Mouse (Mus musculus) cerebellum, adult (tissue): ENCODE measurements around the gene Fgfr2.
A peak's percentile ranks its signal among the peaks of the same experiment; 100 is the strongest.

Source experiments
- ATAC-seq: cut with Nextera tagmentation; 2 replicates; pipeline ENCODE4 v1.9.2; 2017; ENCODE audit warnings: mild to moderate bottlenecking, moderate library complexity, mixed read lengths; ENCODE audit not compliant: insufficient number of reproducible peaks, low FRiP score, low TSS enrichment

Gene Fgfr2

GRCm38 (mm10) chr7:133123244-133123998, at the start of gene Fgfr2:
Gene Fgfr2 (minus strand): TSS chr7:133123350.
- ATAC-seq, result peak; percentile 23

DNA sequence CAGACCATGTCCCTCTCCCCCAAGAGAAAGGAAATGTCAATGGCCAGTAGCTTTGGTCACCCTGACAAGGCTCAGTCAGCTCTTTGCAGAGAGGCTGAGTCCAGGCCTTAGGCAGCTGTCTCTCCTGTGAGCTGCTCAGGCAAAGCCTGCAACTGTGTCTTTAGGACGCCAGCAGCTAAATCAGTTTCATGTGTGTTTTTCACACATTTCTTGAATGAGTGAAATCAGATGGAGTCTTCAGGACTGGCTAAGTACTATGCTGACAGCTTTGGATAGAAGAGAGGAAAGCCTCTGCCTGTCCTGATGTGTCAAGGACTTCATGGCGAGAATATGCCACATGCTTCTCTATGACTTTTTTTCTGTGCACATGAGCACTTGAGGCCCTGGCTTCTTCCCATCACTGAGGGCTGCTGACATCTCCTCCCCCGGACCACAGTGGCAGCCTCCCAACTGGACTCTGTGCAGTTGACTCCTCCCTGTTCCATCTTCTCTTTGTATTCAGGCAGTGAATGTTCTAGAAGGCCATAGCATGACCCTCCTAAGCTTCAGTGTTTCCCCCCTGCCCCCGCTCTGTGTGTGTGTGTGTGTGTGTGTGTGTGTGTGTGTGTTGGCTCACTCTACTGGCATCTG, 48.4 kb upstream of the Fgfr2 start:
- no peak for ATAC-seq

GRCm38 (mm10) chr7:133168928-133169327, 45.8 kb upstream of the Fgfr2 start:
- no peak for ATAC-seq

- no peak for ATAC-seq
Measured at GRCm38 (mm10) chr7:133167903-133168302, 44.8 kb upstream of the Fgfr2 start.

- no peak for ATAC-seq
Measured at GRCm38 (mm10) chr7:133164770-133165169, 41.6 kb upstream of the Fgfr2 start.

DNA sequence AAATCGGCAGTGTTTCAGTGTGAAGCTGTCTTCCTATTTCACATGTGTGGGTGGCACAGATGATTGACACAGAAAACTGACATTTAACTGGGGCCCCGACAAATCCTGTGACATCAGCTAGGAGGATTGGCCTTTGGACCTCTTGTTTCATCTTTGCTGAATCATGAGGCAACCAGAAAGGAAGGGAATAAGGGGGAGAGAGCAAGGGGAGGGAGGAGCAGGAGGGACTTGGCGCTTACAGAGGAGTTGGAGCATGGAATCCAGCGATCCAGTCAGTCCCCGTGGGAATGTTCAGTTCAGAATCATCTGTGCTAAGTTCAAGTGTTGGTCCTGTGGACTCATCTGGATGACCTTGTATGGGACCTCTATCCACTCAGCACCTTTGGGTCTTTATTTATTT, 39.9 kb upstream of the Fgfr2 start:
- no peak for ATAC-seq

GRCm38 (mm10) chr7:133162131-133162530, 39.0 kb upstream of the Fgfr2 start:
- no peak for ATAC-seq

- ATAC-seq, result no peak
Measured at GRCm38 (mm10) chr7:133161362-133162080, 38.4 kb upstream of the Fgfr2 start.

GRCm38 (mm10) chr7:133159519-133159918, 36.4 kb upstream of the Fgfr2 start:
- ATAC-seq, result no peak

GRCm38 (mm10) chr7:133155621-133156020, 32.5 kb upstream of the Fgfr2 start:
- ATAC-seq, result no peak

- ATAC-seq, result no peak; the same call in 1 of the 2 replicates
Measured at GRCm38 (mm10) chr7:133154846-133155245, 31.7 kb upstream of the Fgfr2 start.

- ATAC-seq, result no peak
Measured at GRCm38 (mm10) chr7:133139689-133140336, 16.7 kb upstream of the Fgfr2 start.

DNA sequence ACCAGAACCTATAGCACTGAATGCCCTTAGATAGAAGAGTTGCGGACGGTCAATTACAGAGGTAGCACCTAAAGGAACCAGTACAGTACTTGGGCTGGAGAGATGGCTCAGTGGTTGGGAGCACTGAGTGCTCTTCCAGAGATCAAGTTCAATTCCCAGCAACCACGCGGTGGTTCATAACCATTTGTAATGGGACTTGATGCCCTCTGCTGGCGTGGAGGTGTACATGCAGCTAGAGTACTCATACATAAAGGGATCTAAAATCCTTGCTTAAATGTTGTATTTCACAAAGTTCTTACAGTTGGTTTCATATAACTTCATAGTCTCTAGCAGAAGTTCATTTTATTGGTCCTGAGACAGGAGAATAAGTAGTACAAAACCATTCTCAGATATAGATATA, 10.4 kb upstream of the Fgfr2 start:
- ATAC-seq, result no peak

- no peak for ATAC-seq
Measured at GRCm38 (mm10) chr7:133132702-133133101, 9.6 kb upstream of the Fgfr2 start.

DNA sequence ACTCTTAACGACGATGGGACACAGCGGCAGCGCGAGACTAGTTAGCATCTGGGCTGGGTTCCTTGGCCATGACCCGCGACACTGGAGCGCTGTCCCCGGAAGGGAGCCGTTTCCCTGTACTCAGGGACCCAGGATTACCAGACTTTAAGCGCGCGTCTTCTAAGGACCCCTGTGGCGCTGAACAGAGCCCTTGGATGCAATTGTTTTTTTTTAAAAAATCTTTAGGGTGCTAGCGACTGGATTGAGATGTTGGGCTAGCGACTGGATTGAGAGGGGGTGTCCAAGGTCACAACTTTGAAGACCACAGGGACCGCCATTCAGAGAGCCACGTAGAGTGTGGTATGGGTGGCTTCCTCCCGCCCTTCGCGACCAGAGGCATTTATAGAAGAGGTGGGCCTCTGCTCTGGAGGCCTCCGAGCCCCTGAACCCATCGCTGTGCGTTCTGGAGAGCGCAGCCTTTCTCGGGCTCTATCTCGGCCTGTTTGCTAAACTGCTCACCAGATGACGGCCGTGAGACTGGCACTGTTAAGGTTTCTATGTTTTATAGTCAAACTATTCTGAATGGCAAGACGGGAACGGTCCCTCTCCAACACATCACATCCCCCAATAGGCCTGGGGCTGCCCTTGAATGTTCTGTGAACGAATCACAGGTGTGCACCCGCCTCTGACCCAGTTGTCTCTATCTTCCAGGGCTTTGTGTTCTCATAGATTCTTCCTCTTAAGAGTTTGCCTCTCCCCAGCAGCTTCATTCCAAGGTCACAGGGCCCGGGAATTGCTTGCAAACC, 1.7 kb upstream of the Fgfr2 start:
- ATAC-seq, result no peak

DNA sequence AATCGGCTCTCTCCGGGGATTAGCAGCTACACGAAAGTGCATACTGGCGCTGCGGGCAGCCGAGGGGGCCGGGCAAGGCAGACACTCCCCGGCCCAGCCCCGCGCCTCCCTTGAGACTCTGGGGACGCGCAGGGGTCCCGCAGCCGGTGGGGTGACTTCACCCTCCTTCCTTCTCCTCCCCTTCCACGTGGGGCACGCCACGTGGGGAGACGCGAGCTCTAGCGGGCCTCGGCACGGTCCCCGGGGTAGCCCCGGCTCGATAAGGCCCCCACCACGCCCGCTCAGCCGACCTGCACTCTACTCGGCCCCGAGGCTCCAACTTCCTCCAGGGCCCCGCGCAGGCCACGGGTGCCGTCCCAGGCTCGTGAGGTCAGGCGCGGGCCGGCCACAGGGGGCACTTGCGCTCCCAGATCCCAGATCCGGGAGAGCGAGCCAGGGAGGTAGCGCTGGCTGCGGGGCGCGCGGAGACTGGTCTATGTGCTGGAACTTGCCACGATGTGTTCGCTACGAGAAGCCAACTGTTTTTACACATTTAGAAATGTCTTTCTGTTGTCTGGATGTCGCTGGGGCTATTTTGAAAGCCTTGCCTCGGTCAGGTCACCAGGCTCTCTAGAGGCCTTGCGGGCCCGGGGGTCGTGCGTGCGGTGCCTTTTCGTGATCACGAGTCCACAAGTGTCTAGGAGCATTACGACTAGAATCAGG, 1.0 kb upstream of the Fgfr2 start, which contains the start of gene Ctbp2:
Gene Ctbp2, minus strand, starts transcription at position 356 of the 702 bp plus-strand sequence.
- ATAC-seq, result peak; percentile 66

GRCm38 (mm10) chr7:133122379-133123243, 539 bp downstream of the Fgfr2 start:
- ATAC-seq, result 0 out of 2 replicates have a peak, but pooled peaks have one; percentile 10

GRCm38 (mm10) chr7:133121661-133122378, 1.3 kb downstream of the Fgfr2 start:
- no peak for ATAC-seq
